Mouse (Mus musculus): ENCODE data around the gene Dbndd1. TPM values are rescaled to one million over a fixed set of nuclear protein-coding genes. Genes with fewer than 3 reads are reported as not detected.
A peak's percentile ranks its signal among the peaks of the same experiment; 100 is the strongest.

Dbndd1 gene
- total and polyA plus RNA-seq, 3 experiments = 0.55 to 2.1 TPM; not detected in 1

- H3K4me3 ChIP-seq (replicated peaks in 1 of 3; ENCODE audit: low read depth in 2 of 3, low read length in 2 of 3, poor library complexity in 1 of 3) = no peak overlapping the region
- peaks cover 6 to 16% of the 10 kb centered on the region in 2 experiments for H3K4me1 ChIP-seq (ENCODE audit: control insufficient read depth in 1 of 2, insufficient read depth in 2 of 2)
- H3K9me3 ChIP-seq (replicated peaks; ENCODE audit: low read length) = no peaks in the 10 kb centered on the region
- 0 out of 2 replicates have a peak, but pooled peaks cover 6% of the 10 kb centered on the region for H3K79me2 ChIP-seq (replicated peaks; ENCODE audit: control insufficient read depth, extremely low read depth, insufficient read depth, poor library complexity, severe bottlenecking)
- no peak for DNase-seq (ENCODE audit: extremely low read depth)
- peaks cover 51% of the 10 kb centered on the region for H3K27me3 ChIP-seq (replicated peaks)
- H3K36me3 ChIP-seq (replicated peaks in 1 of 2; ENCODE audit: control insufficient read depth in 1 of 2, insufficient read depth in 1 of 2, low read length in 1 of 2) = peaks cover 1 to 6% of the 10 kb centered on the region in 2 experiments
- H3K9ac ChIP-seq (ENCODE audit: insufficient read depth, low read depth) = no peak overlapping the region
- TF ChIP-seq IRF4 (IDR thresholded peaks at IDR 0.05; ENCODE audit: low read depth, low read length) (no peak), MYC (IDR thresholded peaks at IDR 0.05; ENCODE audit: low read depth, low read length) (no peak), TBP (conservative IDR thresholded peaks at IDR 0.05; ENCODE audit: low read depth, low read length) (no peak), PAX5 (IDR thresholded peaks at IDR 0.05; ENCODE audit: low read length) (no peak), ETS1 (conservative IDR thresholded peaks at IDR 0.05; ENCODE audit: low read depth, low read length) (no peak), ZNF384 (IDR thresholded peaks at IDR 0.05; ENCODE audit: low read depth, low read length) (no peak), NRF1 (IDR thresholded peaks at IDR 0.05; ENCODE audit: low read depth, low read length) (no peak), RAD21 (IDR thresholded peaks at IDR 0.05; ENCODE audit: low read depth, low read length) (no peak), CHD2 (IDR thresholded peaks at IDR 0.05; ENCODE audit: low read length) (no peak), KAT2A (IDR thresholded peaks at IDR 0.05; ENCODE audit: insufficient replicate concordance, low read length) (no peak), UBTF (IDR thresholded peaks at IDR 0.05; ENCODE audit: low read depth, low read length) (no peak), ZMIZ1 (IDR thresholded peaks at IDR 0.05; ENCODE audit: low read depth, low read length) (no peak), USF2 (conservative IDR thresholded peaks at IDR 0.05; ENCODE audit: low read depth, low read length) (no peak), BHLHE40 (IDR thresholded peaks at IDR 0.05; ENCODE audit: low read depth, low read length) (no peak), RCOR1 (conservative IDR thresholded peaks at IDR 0.05; ENCODE audit: low read depth, low read length) (no peak), ZC3H11A (IDR thresholded peaks at IDR 0.05; ENCODE audit: low read depth, low read length) (no peak)
- H3K27ac ChIP-seq (ENCODE audit: insufficient read depth, low read depth) = no peak overlapping the region
- dilution Hi-C loops (cut with MboI; ENCODE audit: extremely low pct_ligation_motif_present, extremely low pct_unique_long_range_greater_than_20kb, low sequenced_read_pairs) = no loop called here
- in situ Hi-C loops (cut with MboI; ENCODE audit: low pct_ligation_motif_present, low pct_unique_long_range_greater_than_20kb, low sequenced_read_pairs) = no loop called here
- H3K4me2 ChIP-seq (ENCODE audit: insufficient read depth, low read depth, poor library complexity, severe bottlenecking) = peak overlapping the region; percentile 58; the same call in 1 of the 2 replicates
Observed at GRCm38 (mm10) chr8:123515540-123515897, 256 bp upstream of the Dbndd1 start.

DNA sequence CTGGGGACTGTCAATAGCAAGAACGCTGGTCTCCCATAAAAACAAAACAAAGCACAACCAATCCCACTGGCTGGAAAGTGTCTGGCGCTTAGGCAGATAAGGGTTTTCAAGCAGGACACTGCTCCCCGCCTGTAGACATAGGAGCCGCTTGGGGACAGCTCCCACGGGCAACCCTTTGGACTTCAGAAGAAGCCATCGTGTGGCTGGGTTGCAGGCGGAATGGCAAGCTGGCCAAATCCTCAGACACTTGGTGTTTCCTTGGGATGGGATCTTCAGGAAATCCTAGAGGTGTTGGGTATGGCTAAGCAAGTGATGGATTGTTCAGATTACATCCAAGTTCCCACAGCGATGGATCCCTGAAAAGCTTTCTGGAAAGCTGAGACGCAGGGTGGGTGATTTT is 1.1 kb downstream of the Dbndd1 start:
- dilution Hi-C loops (cut with MboI; ENCODE audit: extremely low pct_ligation_motif_present, extremely low pct_unique_long_range_greater_than_20kb, low sequenced_read_pairs) (no loop called here), in situ Hi-C loops (cut with MboI; ENCODE audit: low pct_ligation_motif_present, low pct_unique_long_range_greater_than_20kb, low sequenced_read_pairs) (no loop called here)
- H3K4me1 ChIP-seq (ENCODE audit: control insufficient read depth in 1 of 2, insufficient read depth in 2 of 2) = peaks cover 0 to 10% of the 10 kb centered on the region in 2 experiments; a peak in 2 of 4 replicates
- no peak overlapping the region for H3K4me3 ChIP-seq (replicated peaks in 1 of 3; ENCODE audit: low read depth in 2 of 3, low read length in 2 of 3, poor library complexity in 1 of 3)
- H3K27ac ChIP-seq (ENCODE audit: insufficient read depth, low read depth) = no peak overlapping the region
- no peak overlapping the region for H3K9ac ChIP-seq (ENCODE audit: insufficient read depth, low read depth)
- peaks cover 7 to 16% of the 10 kb centered on the region in 2 experiments for H3K36me3 ChIP-seq (replicated peaks in 1 of 2; ENCODE audit: control insufficient read depth in 1 of 2, insufficient read depth in 1 of 2, low read length in 1 of 2)
- DNase-seq (ENCODE audit: extremely low read depth) = no peak
- H3K79me2 ChIP-seq (replicated peaks; ENCODE audit: control insufficient read depth, extremely low read depth, insufficient read depth, poor library complexity, severe bottlenecking) = no peaks in the 10 kb centered on the region
- peaks cover 51% of the 10 kb centered on the region for H3K27me3 ChIP-seq (replicated peaks)
- TF ChIP-seq SIN3A (IDR thresholded peaks at IDR 0.05; ENCODE audit: low read length) = no peak
- no peak for TF ChIP-seq MAZ (IDR thresholded peaks at IDR 0.05; ENCODE audit: low read depth, low read length)
- no peak for TF ChIP-seq MEF2A (IDR thresholded peaks at IDR 0.05; ENCODE audit: borderline replicate concordance, low read depth, low read length)
- H3K9me3 ChIP-seq (replicated peaks; ENCODE audit: low read length) = no peaks in the 10 kb centered on the region
- no peak overlapping the region for H3K4me2 ChIP-seq (ENCODE audit: insufficient read depth, low read depth, poor library complexity, severe bottlenecking)
